Comparison of ENCODE assay signal across 9 mouse cellular contexts in the genomic region with DNA sequence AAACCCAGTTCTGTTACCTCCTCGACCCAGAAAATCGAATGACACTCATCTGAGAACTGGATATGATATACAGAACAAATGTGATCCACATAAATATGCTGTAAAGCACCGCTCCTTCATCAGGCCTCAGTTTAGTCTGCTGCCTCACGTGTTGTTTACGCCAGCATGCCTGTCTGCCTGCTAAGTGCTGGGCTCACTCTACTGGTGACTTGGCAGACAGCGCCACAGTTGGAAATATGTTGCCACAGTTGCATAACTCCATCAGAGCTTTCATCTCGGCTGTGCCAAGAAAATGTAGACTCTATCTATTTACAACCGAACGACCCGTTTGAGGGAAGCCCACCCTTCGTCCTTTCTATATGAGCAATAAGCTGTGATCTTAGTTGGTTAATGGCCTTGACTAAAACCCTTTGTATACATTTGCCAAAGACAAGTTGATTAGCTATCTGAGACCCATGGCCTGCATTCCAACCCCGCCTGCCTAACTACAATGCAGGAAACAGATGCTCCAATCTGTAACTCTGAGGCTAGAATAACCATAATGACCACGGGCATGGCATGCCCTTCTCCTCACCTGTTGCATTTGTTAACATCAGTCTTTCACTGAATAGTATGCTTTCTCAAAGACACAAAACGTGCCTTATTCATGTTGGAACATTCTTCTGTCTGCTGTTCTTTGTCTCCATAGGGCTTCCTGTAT. TPM values are rescaled to one million over a fixed set of nuclear protein-coding genes. Genes with fewer than 3 reads are reported as not detected.
A peak's percentile ranks its signal among the peaks of the same experiment; 100 is the strongest.
DNase-seq lines count a peak whose midpoint lies in the region; ATAC-seq and TF ChIP-seq lines count a peak whose summit lies in the region.
"Had no signal": no experiment of that assay in that cellular context is flagged by ENCODE, and none has a peak within 500 bp of the region (broad histone marks: within the 10 kb centered on the region; RNA-seq: fewer than 3 reads in every experiment).

No protein-coding gene starts in this region.

- intact Hi-C loops in left cerebral cortex, postnatal 36 days (cut with DNase I) = no loop called here

- no peak overlapping the region for H3K4me2 ChIP-seq in midbrain, postnatal 0 days (ENCODE audit: low read depth, low read length, poor library complexity, severe bottlenecking)
- no peak overlapping the region for H3K4me2 ChIP-seq in midbrain, embryonic 15.5 days
- no peak overlapping the region for H3K4me2 ChIP-seq in stomach, embryonic 16.5 days (ENCODE audit: low read depth, low read length)
- H3K4me2 ChIP-seq in neural tube, embryonic 15.5 days = no peak overlapping the region
- H3K4me2 ChIP-seq: heart, embryonic 15.5 days had no signal

- DNase-seq in adrenal gland, adult 2 months = peak; percentile 51
- DNase-seq in adrenal gland, adult 18-20 months (ENCODE audit: low spot score in 2 of 2) = no peak
- DNase-seq in midbrain, postnatal 0 days (ENCODE audit: low spot score) = peak; percentile 22
- peak; percentile 9 to 18 for DNase-seq in left cerebral cortex, postnatal 36 days (ENCODE audit: low spot score in 2 of 2)

- WGBS in midbrain, postnatal 0 days = 81% methylated on average over 14 of the region's 14 CpGs
- WGBS in midbrain, embryonic 15.5 days = 87% methylated on average over 14 of the region's 14 CpGs
- WGBS in stomach, embryonic 16.5 days = 40% methylated on average over 14 of the region's 14 CpGs
- 70% methylated on average over 14 of the region's 14 CpGs for WGBS in neural tube, embryonic 15.5 days

- H3K27ac ChIP-seq in midbrain, postnatal 0 days (ENCODE audit: low read depth, low read length) = no peak overlapping the region
- H3K27ac ChIP-seq in midbrain, embryonic 15.5 days = no peak overlapping the region
- H3K27ac ChIP-seq in stomach, embryonic 16.5 days (ENCODE audit: low read length) = no peak overlapping the region
- H3K27ac ChIP-seq in neural tube, embryonic 15.5 days (replicated peaks) = no peak overlapping the region
- H3K27ac ChIP-seq: heart, embryonic 15.5 days had no signal

- no peaks in the 10 kb centered on the region for H3K9me3 ChIP-seq in midbrain, postnatal 0 days (ENCODE audit: low read length)
- no peaks in the 10 kb centered on the region for H3K9me3 ChIP-seq in midbrain, embryonic 15.5 days
- H3K9me3 ChIP-seq in stomach, embryonic 16.5 days (replicated peaks; ENCODE audit: control insufficient read depth, low read length) = no peaks in the 10 kb centered on the region
- no peaks in the 10 kb centered on the region for H3K9me3 ChIP-seq in neural tube, embryonic 15.5 days (replicated peaks)
- H3K9me3 ChIP-seq: heart, embryonic 15.5 days had no signal

- no peaks in the 10 kb centered on the region for H3K4me1 ChIP-seq in midbrain, postnatal 0 days (ENCODE audit: insufficient read depth, low read length)
- no peaks in the 10 kb centered on the region for H3K4me1 ChIP-seq in midbrain, embryonic 15.5 days
- H3K4me1 ChIP-seq in stomach, embryonic 16.5 days (ENCODE audit: control insufficient read depth, insufficient read depth, low read length) = peaks cover 6% of the 10 kb centered on the region
- H3K4me1 ChIP-seq in neural tube, embryonic 15.5 days = no peaks in the 10 kb centered on the region
- H3K4me1 ChIP-seq: heart, embryonic 15.5 days had no signal

- H3K36me3 ChIP-seq in midbrain, postnatal 0 days (ENCODE audit: insufficient read depth, low read length) = no peaks in the 10 kb centered on the region
- no peaks in the 10 kb centered on the region for H3K36me3 ChIP-seq in midbrain, embryonic 15.5 days (replicated peaks)
- H3K36me3 ChIP-seq in stomach, embryonic 16.5 days (ENCODE audit: control insufficient read depth, insufficient read depth, low read length) = no peaks in the 10 kb centered on the region
- no peaks in the 10 kb centered on the region for H3K36me3 ChIP-seq in neural tube, embryonic 15.5 days
- H3K36me3 ChIP-seq: heart, embryonic 15.5 days had no signal

- H3K4me3 ChIP-seq in midbrain, postnatal 0 days (ENCODE audit: low read depth, low read length) = no peak overlapping the region
- no peak overlapping the region for H3K4me3 ChIP-seq in midbrain, embryonic 15.5 days
- no peak overlapping the region for H3K4me3 ChIP-seq in stomach, embryonic 16.5 days (replicated peaks; ENCODE audit: low read length)
- no peak overlapping the region for H3K4me3 ChIP-seq in neural tube, embryonic 15.5 days (replicated peaks)
- H3K4me3 ChIP-seq: heart, embryonic 15.5 days had no signal

- no peak for TF ChIP-seq CTCF in midbrain, postnatal 0 days (IDR thresholded peaks at IDR 0.05)

- no peaks in the 10 kb centered on the region for H3K27me3 ChIP-seq in midbrain, postnatal 0 days (ENCODE audit: insufficient read depth, low read length)
- H3K27me3 ChIP-seq in midbrain, embryonic 15.5 days (replicated peaks) = no peaks in the 10 kb centered on the region
- no peaks in the 10 kb centered on the region for H3K27me3 ChIP-seq in stomach, embryonic 16.5 days (ENCODE audit: control insufficient read depth, insufficient read depth, low read length)
- H3K27me3 ChIP-seq in neural tube, embryonic 15.5 days (replicated peaks) = no peaks in the 10 kb centered on the region
- H3K27me3 ChIP-seq: heart, embryonic 15.5 days had no signal

- H3K9ac ChIP-seq in midbrain, postnatal 0 days (replicated peaks; ENCODE audit: low read length, poor library complexity, severe bottlenecking) = no peak overlapping the region
- H3K9ac ChIP-seq in midbrain, embryonic 15.5 days = no peak overlapping the region
- no peak overlapping the region for H3K9ac ChIP-seq in stomach, embryonic 16.5 days (ENCODE audit: low read length)
- H3K9ac ChIP-seq in neural tube, embryonic 15.5 days (replicated peaks) = no peak overlapping the region
- H3K9ac ChIP-seq: heart, embryonic 15.5 days had no signal

- ATAC-seq in midbrain, postnatal 0 days (ENCODE audit: low FRiP score) = no peak
- ATAC-seq in midbrain, embryonic 15.5 days (replicated peaks) = no peak
- 0 out of 2 replicates have a peak, but pooled peaks have one; percentile 44 for ATAC-seq in stomach, embryonic 16.5 days (ENCODE audit: insufficient read depth, low FRiP score)
- ATAC-seq in neural tube, embryonic 15.5 days (ENCODE audit: low FRiP score) = no peak
- no peak for ATAC-seq in erythroblast, adult 5-6 weeks (replicated peaks; ENCODE audit: low FRiP score, poor library complexity, severe bottlenecking)

RNA-seq across cellular contexts. Expression of a gene that starts 33.8 kb away (rescaled TPM):
- total RNA-seq in adrenal gland, adult 2 months (2021) = not detected
- not detected in 2 replicates for polyA plus RNA-seq in adrenal gland, adult 2 months (2012; rRNA removed)
- not detected for total RNA-seq in adrenal gland, adult 18-20 months (2021)
- total RNA-seq in midbrain, postnatal 0 days (2014; rRNA removed) = 1.9 and 5.0 TPM in 2 replicates
- 33.3 and 69.0 TPM in 2 replicates for polyA plus RNA-seq in midbrain, postnatal 0 days (2015; fragmentation: Nextera tagmentation; extraction: Ambion mirVana)
- 31.6 and 54.3 TPM in 2 replicates for polyA plus RNA-seq in midbrain, embryonic 15.5 days (2015; fragmentation: Nextera tagmentation; extraction: Ambion mirVana)
- 1 to 10 TPM in 1 of 2 experiments, not detected in 1; 1.3 TPM for total RNA-seq in left cerebral cortex, postnatal 36 days (2021)
- polyA plus RNA-seq in stomach, embryonic 16.5 days (2015; fragmentation: Nextera tagmentation; extraction: Ambion mirVana) = 0.32 and 0.82 TPM in 2 replicates
- 0.31 TPM in 1 of 2 replicates, not detected in the other for polyA plus RNA-seq in neural tube, embryonic 15.5 days (2015; fragmentation: Nextera tagmentation; extraction: Ambion mirVana)
- not detected in 2 replicates for total RNA-seq in erythroblast, adult 5-6 weeks (2015; ENCODE audit: low replicate concordance)
- total RNA-seq in erythroblast, adult 5-6 weeks (2017; ENCODE audit: low replicate concordance) = not detected in 2 replicates

Comparison
In these comparisons a context has a peak if more than half of its experiments do, and no peak if none do; other contexts are left out.
1. DNase-seq: peak in adrenal gland, adult 2 months (single experiment), midbrain, postnatal 0 days (single experiment) and left cerebral cortex, postnatal 36 days (2 of 2); none in adrenal gland, adult 18-20 months (0 of 2).